Mouse (Mus musculus): ENCODE data around the gene Ptprh.

Gene Ptprh

GRCm38 (mm10) chr7:4603873-4604272 is at the start of gene Ptprh:
TSS of gene Ptprh (minus strand) at chr7:4604041.
- CTCF ChIA-PET = interaction anchor here (0.5 kb wide), 1 partner anchor 9 kb away, joined by 7 read pairs; no protein-coding TSS in a partner anchor

GRCm38 (mm10) chr7:4653351-4653750 is 49.5 kb upstream of the Ptprh start:
- CTCF ChIA-PET = no interaction called here

- CTCF ChIA-PET = no interaction called here
Measured at GRCm38 (mm10) chr7:4652726-4653125, 48.9 kb upstream of the Ptprh start.

- CTCF ChIA-PET = no interaction called here
Measured at GRCm38 (mm10) chr7:4651581-4651980, 47.7 kb upstream of the Ptprh start.

GRCm38 (mm10) chr7:4647992-4648391 is 44.2 kb upstream of the Ptprh start:
- CTCF ChIA-PET = no interaction called here

- CTCF ChIA-PET = no interaction called here
Measured at GRCm38 (mm10) chr7:4647291-4647690, 43.5 kb upstream of the Ptprh start.

- CTCF ChIA-PET = no interaction called here
Measured at GRCm38 (mm10) chr7:4646806-4647205, 43.0 kb upstream of the Ptprh start.

GRCm38 (mm10) chr7:4643225-4643624 is 39.4 kb upstream of the Ptprh start:
- CTCF ChIA-PET = no interaction called here

- CTCF ChIA-PET = no interaction called here
Measured at GRCm38 (mm10) chr7:4641956-4642355, 38.1 kb upstream of the Ptprh start.

- CTCF ChIA-PET = no interaction called here
Measured at GRCm38 (mm10) chr7:4641155-4641554, 37.3 kb upstream of the Ptprh start.

GRCm38 (mm10) chr7:4636179-4636578 is 32.3 kb upstream of the Ptprh start:
- CTCF ChIA-PET = interaction anchor here (0.7 kb wide), 1 partner anchor 461 kb away, joined by 3 read pairs; no protein-coding TSS in a partner anchor

- CTCF ChIA-PET = interaction anchor here (0.5 kb wide), 1 partner anchor 103 kb away, joined by 16 read pairs; no protein-coding TSS in a partner anchor
Measured at GRCm38 (mm10) chr7:4631031-4631430, 27.2 kb upstream of the Ptprh start, which contains the start of gene Tmem86b. TSS of gene Tmem86b (minus strand) at chr7:4631422.

GRCm38 (mm10) chr7:4630198-4630597 is 26.4 kb upstream of the Ptprh start:
- CTCF ChIA-PET = no interaction called here

GRCm38 (mm10) chr7:4629586-4629985 is 25.7 kb upstream of the Ptprh start:
- CTCF ChIA-PET = no interaction called here

- CTCF ChIA-PET = no interaction called here
Measured at GRCm38 (mm10) chr7:4625928-4626327, 22.1 kb upstream of the Ptprh start.

GRCm38 (mm10) chr7:4624343-4624742 is 20.5 kb upstream of the Ptprh start:
- CTCF ChIA-PET = no interaction called here

GRCm38 (mm10) chr7:4623544-4624189 is 19.8 kb upstream of the Ptprh start:
- CTCF ChIA-PET = interaction anchor here (1.1 kb wide), 1 partner anchor 1378 kb away, joined by 3 read pairs; no protein-coding TSS in a partner anchor

GRCm38 (mm10) chr7:4619979-4620378 is 16.1 kb upstream of the Ptprh start:
- CTCF ChIA-PET = no interaction called here

GRCm38 (mm10) chr7:4613740-4614403 is 10.0 kb upstream of the Ptprh start:
- CTCF ChIA-PET = no interaction called here

- CTCF ChIA-PET = interaction anchor here (0.7 kb wide), 1 partner anchor 9 kb away, joined by 7 read pairs; the partner anchor contains the start of gene Ptprh
Measured at GRCm38 (mm10) chr7:4612956-4613355, 9.1 kb upstream of the Ptprh start.

GRCm38 (mm10) chr7:4612386-4612785 is 8.5 kb upstream of the Ptprh start:
- CTCF ChIA-PET = interaction anchor here (0.7 kb wide), 1 partner anchor 9 kb away, joined by 7 read pairs; the partner anchor contains the start of gene Ptprh

- CTCF ChIA-PET = no interaction called here
Measured at GRCm38 (mm10) chr7:4611921-4612341, 8.1 kb upstream of the Ptprh start.

GRCm38 (mm10) chr7:4611511-4611910 is 7.7 kb upstream of the Ptprh start:
- CTCF ChIA-PET = no interaction called here

Data from spleen, embryonic (tissue).